ENCODE assay signal across 26 mouse cellular contexts in the genomic region with DNA sequence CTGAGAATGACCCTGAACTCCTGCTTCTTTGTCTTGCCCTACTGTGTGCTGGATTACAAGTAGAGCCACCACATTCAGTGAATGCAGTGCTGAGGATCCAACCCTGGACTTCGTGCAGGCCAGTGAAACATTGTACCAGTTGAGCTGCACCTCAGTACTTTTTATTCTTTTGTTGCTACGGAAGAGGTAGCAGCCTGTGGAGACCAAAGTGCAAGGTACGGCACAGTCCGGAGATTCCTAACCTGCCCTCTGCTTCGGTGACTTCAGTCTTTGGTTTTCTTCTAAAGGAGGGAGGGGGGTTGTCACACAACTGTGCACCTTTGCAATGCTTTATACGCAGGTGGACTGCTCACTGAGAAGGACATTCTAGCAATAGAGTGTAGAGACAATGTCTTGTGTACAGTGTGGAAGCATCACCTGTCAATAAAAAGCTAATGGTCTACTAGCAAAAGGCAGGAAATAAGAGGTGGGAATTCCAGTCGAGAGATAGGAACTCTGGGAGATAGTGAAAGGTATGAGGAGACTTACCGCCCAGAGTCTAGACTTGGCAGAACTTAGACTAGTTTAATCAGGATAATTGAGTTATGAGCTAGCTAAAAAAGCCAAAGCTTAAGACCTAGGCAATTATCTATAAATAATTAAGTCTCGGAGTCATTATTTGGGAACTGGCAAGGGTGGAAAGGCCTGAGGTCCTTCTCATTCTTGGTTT. TPM values are rescaled to one million over a fixed set of nuclear protein-coding genes. Genes with fewer than 3 reads are reported as not detected.
DNase-seq lines count a peak whose midpoint lies in the region; ATAC-seq lines count a peak whose summit lies in the region.
"Had no signal": no experiment of that assay in that cellular context is flagged by ENCODE, and none has a peak within 500 bp of the region (broad histone marks: within the 10 kb centered on the region; RNA-seq: fewer than 3 reads in every experiment).

No protein-coding gene starts in this region.

- ATAC-seq in kidney, embryonic 14.5 days (ENCODE audit: low FRiP score, low TSS enrichment): no peak
- 0 out of 2 replicates have a peak, but pooled peaks have one; percentile 22 for ATAC-seq in kidney, embryonic 15.5 days (replicated peaks; ENCODE audit: low FRiP score)
- ATAC-seq in activated CD4-positive, CD25-positive, alpha-beta regulatory T cell, adult 4 months: no peak
- ATAC-seq: forebrain, embryonic 14.5 days; hindbrain, embryonic 16.5 days; midbrain, embryonic 16.5 days had no signal

- H3K36me3 ChIP-seq in kidney, embryonic 14.5 days (ENCODE audit: control insufficient read depth, insufficient read depth, low read length): no peaks in the 10 kb centered on the region
- no peaks in the 10 kb centered on the region for H3K36me3 ChIP-seq in kidney, embryonic 15.5 days
- H3K36me3 ChIP-seq: heart, embryonic 10.5 days; heart, embryonic 15.5 days; midbrain, embryonic 10.5 days; neural tube, embryonic 12.5 days had no signal

- H3K9ac ChIP-seq in kidney, embryonic 14.5 days (ENCODE audit: low read depth, low read length): no peak overlapping the region
- H3K9ac ChIP-seq in kidney, embryonic 15.5 days: no peak overlapping the region
- H3K9ac ChIP-seq: heart, embryonic 15.5 days; liver, embryonic 14.5 days; neural tube, embryonic 12.5 days had no signal

- H3K9me3 ChIP-seq in kidney, embryonic 14.5 days (ENCODE audit: control insufficient read depth, low read length): no peaks in the 10 kb centered on the region
- no peaks in the 10 kb centered on the region for H3K9me3 ChIP-seq in kidney, embryonic 15.5 days (replicated peaks)
- H3K9me3 ChIP-seq: heart, embryonic 10.5 days; heart, embryonic 15.5 days; midbrain, embryonic 10.5 days; neural tube, embryonic 12.5 days had no signal

- 85% methylated on average over 9 of the region's 9 CpGs for WGBS in kidney, embryonic 14.5 days
- 84% methylated on average over 9 of the region's 9 CpGs for WGBS in kidney, embryonic 15.5 days

- H3K27me3 ChIP-seq in kidney, embryonic 14.5 days (ENCODE audit: control insufficient read depth, insufficient read depth, low read length): no peaks in the 10 kb centered on the region
- H3K27me3 ChIP-seq in kidney, embryonic 15.5 days: no peaks in the 10 kb centered on the region
- H3K27me3 ChIP-seq: CH12.LX; heart, embryonic 15.5 days; neural tube, embryonic 12.5 days had no signal

- no peak overlapping the region for H3K4me3 ChIP-seq in kidney, embryonic 14.5 days (ENCODE audit: low read length)
- H3K4me3 ChIP-seq in kidney, embryonic 15.5 days (replicated peaks): no peak overlapping the region
- H3K4me3 ChIP-seq: heart, embryonic 10.5 days; heart, embryonic 15.5 days; midbrain, embryonic 10.5 days; neural tube, embryonic 12.5 days had no signal

- H3K4me2 ChIP-seq in kidney, embryonic 14.5 days (replicated peaks; ENCODE audit: low read depth, low read length): no peak overlapping the region
- H3K4me2 ChIP-seq in kidney, embryonic 15.5 days: no peak overlapping the region
- H3K4me2 ChIP-seq: heart, embryonic 15.5 days; neural tube, embryonic 12.5 days had no signal

- no peaks in the 10 kb centered on the region for H3K4me1 ChIP-seq in kidney, embryonic 14.5 days (ENCODE audit: control insufficient read depth, insufficient read depth, low read length)
- H3K4me1 ChIP-seq in kidney, embryonic 15.5 days: no peaks in the 10 kb centered on the region
- H3K4me1 ChIP-seq: heart, embryonic 10.5 days; midbrain, embryonic 10.5 days; neural tube, embryonic 12.5 days had no signal

- DNase-seq in kidney, adult 11 months: peak; percentile 68
- DNase-seq in kidney, postnatal 25 days: peak; percentile 56 to 79
- DNase-seq in right cerebral cortex, adult 2 months (ENCODE audit: low spot score in 2 of 2): no peak
- DNase-seq in layer of hippocampus, adult 11-12 months (ENCODE audit: low spot score): no peak
- DNase-seq: adrenal gland, postnatal 10 days; cerebellum, adult 9-10 months; cerebellum, postnatal 36 days; gastrocnemius, postnatal 25 days; heart, adult 11 months; layer of hippocampus, postnatal 36 days; liver; lung, adult 2 months; lung, postnatal 10 days had no signal

- no peak overlapping the region for H3K27ac ChIP-seq in kidney, embryonic 14.5 days (ENCODE audit: low read depth, low read length)
- no peak overlapping the region for H3K27ac ChIP-seq in kidney, embryonic 15.5 days
- H3K27ac ChIP-seq: heart, embryonic 10.5 days; heart, embryonic 15.5 days; liver, embryonic 14.5 days; midbrain, embryonic 10.5 days; neural tube, embryonic 12.5 days had no signal

RNA-seq across cellular contexts. Expression of a gene that starts 5.2 kb away (rescaled TPM):
- 68.4 and 78.4 TPM in 2 replicates for polyA plus RNA-seq in kidney, embryonic 14.5 days (2014; fragmentation: Nextera tagmentation; extraction: Ambion mirVana)
- 81.9 and 89.7 TPM in 2 replicates for polyA plus RNA-seq in kidney, embryonic 15.5 days (2015; fragmentation: Nextera tagmentation; extraction: Ambion mirVana)
- polyA plus RNA-seq in activated CD4-positive, CD25-positive, alpha-beta regulatory T cell, adult 4 months (2017; shearing (Covaris generic)): 10 to 100 TPM; 52.6 to 57.9 TPM

RNA-seq across cellular contexts. Expression of a gene that starts 19.9 kb away (rescaled TPM):
- polyA plus RNA-seq in kidney, embryonic 14.5 days (2014; fragmentation: Nextera tagmentation; extraction: Ambion mirVana): 41.5 and 43.8 TPM in 2 replicates
- 28.1 and 30.6 TPM in 2 replicates for polyA plus RNA-seq in kidney, embryonic 15.5 days (2015; fragmentation: Nextera tagmentation; extraction: Ambion mirVana)
- polyA plus RNA-seq in activated CD4-positive, CD25-positive, alpha-beta regulatory T cell, adult 4 months (2017; shearing (Covaris generic)): 1 to 10 TPM; 1.7 to 3.1 TPM
- polyA plus RNA-seq: C2C12 had no signal

RNA-seq across cellular contexts. Expression of a gene that starts 58.6 kb away (rescaled TPM):
- 7.5 and 8.5 TPM in 2 replicates for polyA plus RNA-seq in kidney, embryonic 14.5 days (2014; fragmentation: Nextera tagmentation; extraction: Ambion mirVana)
- 4.7 and 5.4 TPM in 2 replicates for polyA plus RNA-seq in kidney, embryonic 15.5 days (2015; fragmentation: Nextera tagmentation; extraction: Ambion mirVana)
- polyA plus RNA-seq in activated CD4-positive, CD25-positive, alpha-beta regulatory T cell, adult 4 months (2017; shearing (Covaris generic)): 1 to 10 TPM; 4.6 to 6.1 TPM

RNA-seq across cellular contexts. Expression of a gene that starts 58.8 kb away (rescaled TPM):
- polyA plus RNA-seq in kidney, embryonic 14.5 days (2014; fragmentation: Nextera tagmentation; extraction: Ambion mirVana): 29.7 and 30.4 TPM in 2 replicates
- polyA plus RNA-seq in kidney, embryonic 15.5 days (2015; fragmentation: Nextera tagmentation; extraction: Ambion mirVana): 24.8 and 25.5 TPM in 2 replicates
- 10 to 100 TPM; 28.7 to 32.0 TPM for polyA plus RNA-seq in activated CD4-positive, CD25-positive, alpha-beta regulatory T cell, adult 4 months (2017; shearing (Covaris generic))

Comparison
In these comparisons a context has a peak if more than half of its experiments do, and no peak if none do; other contexts are left out.
1. DNase-seq: peak in kidney, adult 11 months (single experiment) and kidney, postnatal 25 days (2 of 2); none in right cerebral cortex, adult 2 months (0 of 2) and layer of hippocampus, adult 11-12 months (single experiment).